Mouse (Mus musculus): ENCODE measurements at regions not wholly inside any gene's neighbourhood (a gene's known extent, or its start where the extent isn't known, plus 50 kb on each side); places are given as distances from the start of the nearest gene placed in this dataset.
A peak's percentile ranks its signal among the peaks of the same experiment; 100 is the strongest.

GRCm38 (mm10) chr6:127265901-127266812 is 114.2 kb upstream of the Ccnd2 start:
- Histone ChIP-seq H3K27me3 (ENCODE audit: control insufficient read depth, insufficient read depth, low read length) (no peaks in the 10 kb centered on the region), H3K27ac (ENCODE audit: insufficient read depth, low read length) (no peak overlapping the region), H3K4me1 (ENCODE audit: control insufficient read depth, insufficient read depth, low read length) (no peaks in the 10 kb centered on the region), H3K4me3 (replicated peaks; ENCODE audit: insufficient read depth, low read depth, low read length) (peak overlapping the region; percentile 47)
- peak; percentile 60 to 66 for DNase-seq
- TF ChIP-seq CTCF (IDR thresholded peaks at IDR 0.05; ENCODE audit: borderline replicate concordance, insufficient read depth, low read depth, low read length) (no peak), POLR2A (IDR thresholded peaks at IDR 0.05; ENCODE audit: borderline replicate concordance, insufficient read depth, low read length) (no peak)
- 4% methylated on average over 21 of the region's 21 CpGs for WGBS

- no peak for TF ChIP-seq CTCF (IDR thresholded peaks at IDR 0.05; ENCODE audit: borderline replicate concordance, insufficient read depth, low read depth, low read length)
- TF ChIP-seq POLR2A (IDR thresholded peaks at IDR 0.05; ENCODE audit: borderline replicate concordance, insufficient read depth, low read length), result no peak
- 44% methylated on average over 10 of the region's 10 CpGs for WGBS
- H3K27me3 ChIP-seq (ENCODE audit: control insufficient read depth, insufficient read depth, low read length), result no peaks in the 10 kb centered on the region
- peak; percentile 4 to 16 for DNase-seq
- H3K4me3 ChIP-seq (replicated peaks; ENCODE audit: insufficient read depth, low read depth, low read length), result no peak overlapping the region
- H3K4me1 ChIP-seq (ENCODE audit: control insufficient read depth, insufficient read depth, low read length), result no peaks in the 10 kb centered on the region
- no peak overlapping the region for H3K27ac ChIP-seq (ENCODE audit: insufficient read depth, low read length)
Measured at GRCm38 (mm10) chr6:127266813-127267165, 114.8 kb upstream of the Ccnd2 start.

GRCm38 (mm10) chr6:127269021-127269420 is 117.0 kb upstream of the Ccnd2 start:
- no peak for DNase-seq
- WGBS, result 84% methylated on average over 4 of the region's 4 CpGs
- Histone ChIP-seq H3K27ac (ENCODE audit: insufficient read depth, low read length) (no peak overlapping the region), H3K4me1 (ENCODE audit: control insufficient read depth, insufficient read depth, low read length) (no peaks in the 10 kb centered on the region), H3K4me3 (replicated peaks; ENCODE audit: insufficient read depth, low read depth, low read length) (no peak overlapping the region), H3K27me3 (ENCODE audit: control insufficient read depth, insufficient read depth, low read length) (no peaks in the 10 kb centered on the region)
- TF ChIP-seq POLR2A (IDR thresholded peaks at IDR 0.05; ENCODE audit: borderline replicate concordance, insufficient read depth, low read length) (no peak), CTCF (IDR thresholded peaks at IDR 0.05; ENCODE audit: borderline replicate concordance, insufficient read depth, low read depth, low read length) (no peak)

- 81% methylated on average over 7 of the region's 7 CpGs for WGBS
- Histone ChIP-seq H3K4me1 (ENCODE audit: control insufficient read depth, insufficient read depth, low read length) (no peaks in the 10 kb centered on the region), H3K27me3 (ENCODE audit: control insufficient read depth, insufficient read depth, low read length) (no peaks in the 10 kb centered on the region), H3K27ac (ENCODE audit: insufficient read depth, low read length) (no peak overlapping the region), H3K4me3 (replicated peaks; ENCODE audit: insufficient read depth, low read depth, low read length) (no peak overlapping the region)
- TF ChIP-seq POLR2A (IDR thresholded peaks at IDR 0.05; ENCODE audit: borderline replicate concordance, insufficient read depth, low read length) (no peak), CTCF (IDR thresholded peaks at IDR 0.05; ENCODE audit: borderline replicate concordance, insufficient read depth, low read depth, low read length) (no peak)
- no peak for DNase-seq
Measured at GRCm38 (mm10) chr6:127269525-127270044, 117.6 kb upstream of the Ccnd2 start.

GRCm38 (mm10) chr6:127270774-127271173 is 118.8 kb upstream of the Ccnd2 start:
- no peaks in the 10 kb centered on the region for H3K27me3 ChIP-seq (ENCODE audit: control insufficient read depth, insufficient read depth, low read length)

GRCm38 (mm10) chr6:127271418-127271817 is 119.4 kb upstream of the Ccnd2 start:
- no peaks in the 10 kb centered on the region for H3K4me1 ChIP-seq (ENCODE audit: control insufficient read depth, insufficient read depth, low read length)
- no peak for TF ChIP-seq POLR2A (IDR thresholded peaks at IDR 0.05; ENCODE audit: borderline replicate concordance, insufficient read depth, low read length)
- TF ChIP-seq CTCF (IDR thresholded peaks at IDR 0.05; ENCODE audit: borderline replicate concordance, insufficient read depth, low read depth, low read length), result no peak
- H3K27ac ChIP-seq (ENCODE audit: insufficient read depth, low read length), result no peak overlapping the region
- no peaks in the 10 kb centered on the region for H3K27me3 ChIP-seq (ENCODE audit: control insufficient read depth, insufficient read depth, low read length)
- WGBS, result 96% methylated on average over 3 of the region's 3 CpGs
- no peak for DNase-seq
- no peak overlapping the region for H3K4me3 ChIP-seq (replicated peaks; ENCODE audit: insufficient read depth, low read depth, low read length)

More at GRCm38 (mm10) chr6:127270774-127271173, 118.8 kb upstream of the Ccnd2 start:
- Histone ChIP-seq H3K4me3 (replicated peaks; ENCODE audit: insufficient read depth, low read depth, low read length) (no peak overlapping the region), H3K27ac (ENCODE audit: insufficient read depth, low read length) (no peak overlapping the region), H3K4me1 (ENCODE audit: control insufficient read depth, insufficient read depth, low read length) (no peaks in the 10 kb centered on the region)
- no peak for TF ChIP-seq CTCF (IDR thresholded peaks at IDR 0.05; ENCODE audit: borderline replicate concordance, insufficient read depth, low read depth, low read length)
- TF ChIP-seq POLR2A (IDR thresholded peaks at IDR 0.05; ENCODE audit: borderline replicate concordance, insufficient read depth, low read length), result no peak
- WGBS, result 92% methylated on average over 9 of the region's 9 CpGs
- no peak for DNase-seq

GRCm38 (mm10) chr6:127272630-127273029 is 120.6 kb upstream of the Ccnd2 start:
- H3K4me3 ChIP-seq (replicated peaks; ENCODE audit: insufficient read depth, low read depth, low read length), result no peak overlapping the region
- no peaks in the 10 kb centered on the region for H3K4me1 ChIP-seq (ENCODE audit: control insufficient read depth, insufficient read depth, low read length)
- 42% methylated on average over 7 of the region's 7 CpGs for WGBS
- DNase-seq, result no peak
- no peak overlapping the region for H3K27ac ChIP-seq (ENCODE audit: insufficient read depth, low read length)
- no peaks in the 10 kb centered on the region for H3K27me3 ChIP-seq (ENCODE audit: control insufficient read depth, insufficient read depth, low read length)
- no peak for TF ChIP-seq POLR2A (IDR thresholded peaks at IDR 0.05; ENCODE audit: borderline replicate concordance, insufficient read depth, low read length)
- TF ChIP-seq CTCF (IDR thresholded peaks at IDR 0.05; ENCODE audit: borderline replicate concordance, insufficient read depth, low read depth, low read length), result no peak
